Mouse (Mus musculus) lung, adult 2 months (tissue): ENCODE measurements at regions not wholly inside any gene's neighbourhood (a gene's known extent, or its start where the extent isn't known, plus 50 kb on each side); places are given as distances from the start of the nearest gene placed in this dataset.

Source experiments
- CTCF ChIP-seq: fragments of 200-500 bp; IDR thresholded peaks from 2 replicates; pipeline ENCODE4 v1.5.1; 2011; ENCODE audit warnings: mild to moderate bottlenecking, low read length, control low read depth; ENCODE audit not compliant: insufficient read depth
- POLR2A ChIP-seq: fragments of 200-500 bp; IDR thresholded peaks from 2 replicates; pipeline ENCODE4 v1.6.1; 2011; ENCODE audit warnings: low read depth, mild to moderate bottlenecking, control low read depth, low read length, borderline replicate concordance; ENCODE audit errors: extremely low read depth

GRCm38 (mm10) chr1:194362298-194362697, 255.7 kb upstream of the Plxna2 start:
- TF ChIP-seq POLR2A (no peak), CTCF (no peak)
